Mouse (Mus musculus): ENCODE data around the gene Tenm2.

DNA sequence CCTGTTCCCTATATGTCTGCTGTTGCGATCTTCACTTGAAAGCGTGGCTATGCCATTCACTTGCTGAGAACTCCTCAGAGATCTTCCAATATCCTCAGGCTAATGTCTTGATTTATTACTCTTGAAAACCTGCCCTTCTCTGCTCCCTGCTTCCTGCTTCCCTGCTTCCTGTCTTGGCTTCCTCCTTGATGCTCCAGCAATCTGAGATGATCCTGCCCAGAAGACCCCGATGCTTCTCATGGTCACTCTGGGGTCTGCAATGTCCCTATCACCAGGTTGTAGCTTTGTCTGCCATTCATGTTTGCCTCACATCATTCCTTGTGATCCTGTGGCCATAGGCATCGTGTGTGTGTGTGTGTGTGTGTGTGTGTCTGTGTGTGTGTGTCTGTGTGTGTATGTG is 697.6 kb downstream of the Tenm2 start:
- TF ChIP-seq CTCF (IDR thresholded peaks at IDR 0.05) (no peak), EP300 (IDR thresholded peaks at IDR 0.05) (no peak)

All from lung, postnatal 0 days (tissue).